Mouse (Mus musculus): ENCODE data around the gene Aph1c.
A peak's percentile ranks its signal among the peaks of the same experiment; 100 is the strongest.
"Not testable (repeated sequence)": the region's sequence is repeated elsewhere in the genome, so short reads cannot be mapped to it uniquely, and the experiment has no call there.

Aph1c gene

GRCm38 (mm10) chr9:66832366-66832908 is 2.1 kb downstream of the Aph1c start:
- DNase-seq (ENCODE audit: low read depth, low spot score): no peak

GRCm38 (mm10) chr9:66825990-66826389 is 8.5 kb downstream of the Aph1c start:
- peak; percentile 66 for DNase-seq (ENCODE audit: low read depth, low spot score)

- not testable (repeated sequence) for DNase-seq (ENCODE audit: low read depth, low spot score)
Measured at GRCm38 (mm10) chr9:66822255-66822654, 12.3 kb downstream of the Aph1c start.

- DNase-seq (ENCODE audit: low read depth, low spot score): no peak
Measured at GRCm38 (mm10) chr9:66820996-66821395, 13.5 kb downstream of the Aph1c start.

- DNase-seq (ENCODE audit: low read depth, low spot score): peak; percentile 55
Measured at GRCm38 (mm10) chr9:66813392-66813791, 21.1 kb downstream of the Aph1c start.

- not testable (repeated sequence) for DNase-seq (ENCODE audit: low read depth, low spot score)
Measured at GRCm38 (mm10) chr9:66805951-66806350, 28.6 kb downstream of the Aph1c start.

GRCm38 (mm10) chr9:66801947-66802346 is 32.6 kb downstream of the Aph1c start:
- DNase-seq (ENCODE audit: low read depth, low spot score): no peak

- DNase-seq (ENCODE audit: low read depth, low spot score): no peak
Measured at GRCm38 (mm10) chr9:66796739-66797138, 37.8 kb downstream of the Aph1c start, which contains the start of gene Gm10647. Gene Gm10647 (plus strand): TSS chr9:66797039.

- DNase-seq (ENCODE audit: low read depth, low spot score): peak; percentile 98
Measured at GRCm38 (mm10) chr9:66795464-66796324, 38.8 kb downstream of the Aph1c start, which contains the start of gene Aph1b. Gene Aph1b (minus strand): TSS chr9:66795490.

GRCm38 (mm10) chr9:66794629-66795463 is 39.7 kb downstream of the Aph1c start:
- DNase-seq (ENCODE audit: low read depth, low spot score): no peak

- DNase-seq (ENCODE audit: low read depth, low spot score): peak; percentile 51
Measured at GRCm38 (mm10) chr9:66787821-66788220, 46.7 kb downstream of the Aph1c start.

GRCm38 (mm10) chr9:66784552-66784951 is 50.0 kb downstream of the Aph1c start:
- DNase-seq (ENCODE audit: low read depth, low spot score): not testable (repeated sequence)

- DNase-seq (ENCODE audit: low read depth, low spot score): no peak
Measured at GRCm38 (mm10) chr9:66770701-66771100, 63.8 kb downstream of the Aph1c start.

- no peak for DNase-seq (ENCODE audit: low read depth, low spot score)
Measured at GRCm38 (mm10) chr9:66769275-66769674, 65.3 kb downstream of the Aph1c start.

- no peak for DNase-seq (ENCODE audit: low read depth, low spot score)
Measured at GRCm38 (mm10) chr9:66768721-66769120, 65.8 kb downstream of the Aph1c start.
